Mouse (Mus musculus) embryonic fibroblast, embryonic 13.5 days (primary cell): ENCODE results near the gene Zmat5. TPM values are rescaled to one million over a fixed set of nuclear protein-coding genes. Genes with fewer than 3 reads are reported as not detected.

Source experiments
- H3K27ac ChIP-seq: 2 replicates; pipeline ENCODE4 v1.5.1; 2012; ENCODE audit warnings: low read length, control low read depth, inconsistent platforms; ENCODE audit not compliant: insufficient read depth
- H3K4me1 ChIP-seq: 2 replicates; pipeline ENCODE4 v1.6.1; 2011; ENCODE audit warnings: low read length; ENCODE audit not compliant: control insufficient read depth, insufficient read depth
- H3K4me3 ChIP-seq: 2 replicates; pipeline ENCODE4 v1.5.1; 2011; ENCODE audit warnings: mild to moderate bottlenecking, control low read depth, low read length; ENCODE audit not compliant: insufficient read depth
- CTCF ChIP-seq: IDR thresholded peaks from 2 replicates; pipeline ENCODE4 v1.5.1; 2011; ENCODE audit warnings: mild to moderate bottlenecking, control low read depth, low read length, moderate library complexity, borderline replicate concordance; ENCODE audit not compliant: insufficient read depth
- POLR2A ChIP-seq: IDR thresholded peaks from 2 replicates; pipeline ENCODE4 v1.6.1; 2011; ENCODE audit warnings: low read depth, mild to moderate bottlenecking, control low read depth, low read length, moderate library complexity
- polyA plus RNA-seq: library from polyadenylated mRNA; stranded (reverse); fragments of >200 nt; gene quantifications from 2 replicates; pipeline ENCODE4 v1.2.4, GENCODE M21; 2011; ENCODE audit warnings: low read depth; ENCODE audit not compliant: missing spikeins, insufficient read length

The Zmat5 gene
- polyA plus RNA-seq, 1 experiment = 9.4 TPM

DNA sequence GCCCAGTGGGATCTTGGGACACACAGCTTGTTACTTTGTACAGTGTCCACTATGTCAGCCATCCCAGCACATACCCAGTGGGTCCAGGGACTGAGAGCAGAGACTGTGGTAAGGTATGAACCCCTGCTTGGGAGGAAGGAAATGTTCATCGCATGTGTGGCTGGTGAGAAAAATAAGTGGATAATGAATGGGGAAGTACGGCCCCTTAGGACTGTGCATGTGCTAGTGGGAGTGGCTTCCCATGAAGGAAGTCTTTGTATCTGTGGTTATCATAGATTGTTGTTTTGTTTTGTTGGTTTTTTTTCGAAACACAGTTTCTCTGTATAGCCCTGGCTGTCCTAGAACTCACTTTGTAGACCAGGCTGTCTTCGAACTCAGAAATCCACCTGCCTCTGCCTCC, 10.2 kb downstream of the Zmat5 start:
- TF ChIP-seq POLR2A (no peak), CTCF (no peak)
- Histone ChIP-seq H3K4me1 (no peaks in the 10 kb centered on the region), H3K4me3 (no peak overlapping the region), H3K27ac (no peak overlapping the region)

DNA sequence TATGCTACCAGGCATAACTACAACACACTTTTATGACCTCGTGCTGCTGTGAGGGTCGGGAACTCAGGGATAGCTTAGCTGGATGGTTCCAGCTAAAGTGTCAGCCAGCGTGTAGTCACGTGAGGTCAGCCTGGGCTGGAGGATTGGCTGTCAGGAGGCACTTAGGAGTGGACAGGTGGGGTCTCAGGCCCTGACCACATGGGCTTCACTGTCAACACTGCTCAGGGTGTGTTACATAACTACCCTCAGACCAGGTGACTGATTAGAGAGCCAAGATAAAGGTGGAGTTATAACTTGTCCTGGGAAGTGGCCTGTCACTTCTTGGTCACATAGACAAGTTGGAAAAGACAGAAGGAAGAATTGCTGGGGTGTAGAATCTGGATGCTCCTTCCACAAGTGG, 11.1 kb downstream of the Zmat5 start:
- TF ChIP-seq CTCF (no peak), POLR2A (no peak)
- Histone ChIP-seq H3K4me3 (no peak overlapping the region), H3K4me1 (no peaks in the 10 kb centered on the region), H3K27ac (no peak overlapping the region)

DNA sequence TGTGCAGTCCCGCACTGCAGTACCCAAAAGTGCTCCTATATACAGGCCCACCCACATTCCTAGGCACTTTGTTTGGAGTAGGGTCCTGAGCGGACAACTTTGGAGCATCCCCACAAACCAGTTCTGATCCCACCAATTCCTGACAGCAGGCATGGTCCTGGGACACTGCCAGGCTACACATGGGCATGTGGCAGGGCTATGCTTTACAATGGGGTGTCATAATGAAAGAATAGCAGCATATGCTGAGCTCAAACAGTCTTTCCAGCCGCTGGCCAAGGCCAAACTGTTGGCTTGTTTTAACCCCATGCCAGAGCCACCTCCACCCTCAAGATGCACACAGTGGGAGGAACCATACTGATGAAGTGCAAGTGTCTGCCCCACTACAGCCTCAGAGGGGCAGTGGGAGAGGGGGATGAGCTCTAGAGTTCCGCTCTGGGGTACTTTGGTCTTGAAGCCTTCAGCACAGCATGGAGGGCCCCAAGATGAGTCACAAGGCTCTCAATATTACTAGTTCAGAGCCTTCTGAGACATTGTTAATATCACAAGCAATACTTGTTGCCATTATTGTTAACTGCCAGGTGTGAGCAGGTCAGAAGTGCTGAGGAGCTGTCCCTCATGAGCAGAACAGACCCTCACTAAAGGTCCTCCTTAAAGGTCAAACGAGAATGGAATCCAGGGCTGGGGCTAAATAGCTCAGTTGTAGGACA, 12.2 kb downstream of the Zmat5 start:
- TF ChIP-seq POLR2A = no peak
- no peak for TF ChIP-seq CTCF
- no peak overlapping the region for H3K4me3 ChIP-seq
- H3K4me1 ChIP-seq = no peaks in the 10 kb centered on the region
- H3K27ac ChIP-seq = no peak overlapping the region

DNA sequence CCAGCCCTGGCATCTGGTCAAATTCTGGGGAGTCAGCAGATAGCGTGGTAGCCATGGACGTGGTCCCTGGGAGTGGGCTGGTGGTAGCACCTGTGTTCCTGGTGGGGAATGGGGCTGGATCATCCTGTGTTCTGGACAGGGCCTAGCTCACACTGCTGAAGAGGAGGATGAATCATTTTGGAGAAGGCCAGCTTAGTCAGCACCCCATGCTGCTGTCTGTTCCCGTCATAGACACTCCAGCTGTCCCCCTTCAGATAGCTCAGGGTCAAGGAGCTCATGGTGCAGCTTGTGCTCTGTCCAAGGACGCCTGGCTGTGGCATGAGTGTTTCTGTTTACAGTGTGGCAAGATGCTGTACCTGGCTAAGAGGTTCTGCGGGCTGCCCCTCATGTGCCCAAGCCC, 14.1 kb downstream of the Zmat5 start:
- Histone ChIP-seq H3K27ac (no peak overlapping the region), H3K4me1 (no peaks in the 10 kb centered on the region), H3K4me3 (no peak overlapping the region)
- TF ChIP-seq POLR2A (no peak), CTCF (no peak)

DNA sequence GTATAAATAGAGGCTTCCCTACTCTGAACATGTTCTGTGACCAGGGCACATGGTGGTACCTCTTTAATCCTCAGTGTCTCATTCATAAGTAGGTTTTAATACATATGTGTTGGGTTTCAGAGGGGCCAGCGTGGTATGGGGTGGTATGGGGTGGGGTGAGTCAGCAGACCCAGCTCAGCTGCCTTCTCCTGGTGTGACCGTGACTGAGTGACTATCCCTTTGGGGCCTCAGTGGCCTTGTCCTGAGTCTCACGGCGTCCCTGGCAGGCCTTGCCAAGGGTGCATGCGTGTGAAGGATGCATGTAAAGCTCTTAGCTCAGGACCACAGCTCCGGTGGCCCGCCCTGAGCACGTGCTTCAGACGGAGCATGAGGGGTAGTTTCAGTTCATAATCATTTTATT, 15.5 kb downstream of the Zmat5 start:
- Histone ChIP-seq H3K27ac (no peak overlapping the region), H3K4me1 (no peaks in the 10 kb centered on the region), H3K4me3 (no peak overlapping the region)
- TF ChIP-seq POLR2A (no peak), CTCF (no peak)

DNA sequence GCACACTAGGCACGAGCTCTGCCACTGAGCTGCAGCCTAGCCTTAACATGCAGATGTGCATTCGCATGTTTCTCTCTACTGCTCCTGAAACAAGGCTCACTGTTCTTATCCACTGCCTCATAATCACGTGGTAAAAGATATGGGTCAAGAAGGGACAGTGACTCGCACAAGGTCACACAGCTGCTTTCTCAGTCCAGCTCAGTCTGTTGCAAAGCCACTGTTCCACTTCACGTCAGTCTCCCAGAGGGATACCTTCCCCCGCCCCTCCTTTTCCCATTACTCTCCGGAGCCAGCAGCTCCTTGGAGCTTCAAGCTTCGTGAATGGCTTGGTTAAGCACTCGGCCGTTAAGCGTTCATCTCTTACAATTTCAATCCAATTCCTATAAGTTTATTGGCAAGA, 15.9 kb downstream of the Zmat5 start:
- Histone ChIP-seq H3K4me1 (no peaks in the 10 kb centered on the region), H3K4me3 (no peak overlapping the region)
- TF ChIP-seq CTCF (no peak), POLR2A (no peak)

DNA sequence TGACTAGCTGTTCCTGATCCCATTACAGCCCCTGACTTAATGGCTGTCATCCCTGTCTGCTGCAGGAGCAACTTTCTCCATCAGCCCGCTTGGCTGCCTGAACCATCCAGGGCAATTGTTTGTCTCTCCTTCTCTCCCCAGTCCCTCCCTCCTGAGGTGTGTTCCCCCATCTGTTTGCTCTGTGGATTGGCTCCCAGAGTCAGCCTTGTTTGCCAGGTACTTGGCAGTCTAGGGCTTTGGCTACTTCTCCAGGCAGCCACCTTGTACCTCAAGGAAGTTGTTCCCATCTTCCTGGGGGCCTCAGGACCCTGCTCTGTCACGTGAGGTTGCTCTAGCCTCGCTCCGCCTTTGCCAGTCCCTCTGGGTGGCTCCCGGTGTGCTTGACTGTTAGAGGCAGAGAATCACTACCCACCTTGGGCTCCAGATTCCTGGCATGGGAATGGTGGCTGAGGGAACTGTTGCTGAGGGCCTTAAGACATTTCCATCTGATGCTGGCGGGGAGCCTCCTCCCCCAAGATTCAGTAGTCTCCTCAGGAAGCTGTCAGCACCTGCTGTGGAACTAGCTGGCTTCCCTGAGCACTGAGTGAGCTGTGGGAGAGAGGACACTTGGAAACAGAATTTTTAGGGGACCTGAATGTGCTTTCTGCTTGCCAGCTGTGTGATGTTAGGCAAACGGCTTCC, 16.6 kb downstream of the Zmat5 start:
- no peak overlapping the region for H3K4me3 ChIP-seq
- TF ChIP-seq POLR2A = no peak
- no peaks in the 10 kb centered on the region for H3K4me1 ChIP-seq
- no peak overlapping the region for H3K27ac ChIP-seq

More for the DNA sequence above, 15.9 kb downstream of the Zmat5 start:
- H3K27ac ChIP-seq = no peak overlapping the region

DNA sequence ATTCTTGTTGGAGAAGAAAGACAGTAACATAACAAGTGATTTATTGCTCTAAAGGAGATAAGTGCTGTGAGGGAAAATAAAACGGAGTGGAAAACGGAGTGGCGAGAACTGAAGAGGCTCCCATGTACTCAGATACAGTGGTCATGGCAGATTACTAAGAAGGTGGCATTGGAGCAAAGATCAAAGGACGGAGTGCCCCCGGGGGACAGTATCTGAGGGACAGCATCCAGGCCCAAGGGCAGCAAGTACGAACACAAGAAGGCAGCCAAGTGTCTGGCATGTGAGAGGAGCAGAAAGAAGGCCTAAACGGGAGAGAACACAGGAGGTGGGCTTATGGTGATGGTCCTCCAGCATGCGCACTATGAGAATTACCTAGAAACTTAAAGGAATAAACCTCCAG, 17.2 kb downstream of the Zmat5 start:
- H3K4me1 ChIP-seq = no peaks in the 10 kb centered on the region
- TF ChIP-seq POLR2A = no peak
- no peak for TF ChIP-seq CTCF
- no peak overlapping the region for H3K4me3 ChIP-seq
- H3K27ac ChIP-seq = no peak overlapping the region

DNA sequence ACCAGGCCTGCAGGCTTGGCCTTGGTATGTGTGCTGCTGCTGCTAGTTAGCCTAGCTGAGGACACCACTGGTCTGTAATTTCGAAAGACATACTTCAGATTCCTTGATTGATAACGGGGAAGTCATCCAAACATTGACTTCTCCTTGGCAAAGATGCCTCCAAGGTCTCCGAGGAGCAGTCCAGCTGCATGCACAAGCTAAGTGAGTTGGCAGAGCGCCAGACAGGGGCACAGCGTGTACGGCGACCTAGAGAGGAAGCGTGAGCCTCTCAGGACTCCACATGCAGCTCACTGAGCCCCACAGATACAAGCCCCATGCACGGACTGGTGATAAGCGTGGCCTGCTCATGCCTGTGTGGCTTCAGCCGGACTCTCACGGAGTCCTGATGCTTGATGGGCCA, 25.1 kb downstream of the Zmat5 start:
- Histone ChIP-seq H3K4me3 (no peak overlapping the region), H3K4me1 (no peaks in the 10 kb centered on the region), H3K27ac (no peak overlapping the region)
- TF ChIP-seq CTCF = no peak
- TF ChIP-seq POLR2A = no peak

DNA sequence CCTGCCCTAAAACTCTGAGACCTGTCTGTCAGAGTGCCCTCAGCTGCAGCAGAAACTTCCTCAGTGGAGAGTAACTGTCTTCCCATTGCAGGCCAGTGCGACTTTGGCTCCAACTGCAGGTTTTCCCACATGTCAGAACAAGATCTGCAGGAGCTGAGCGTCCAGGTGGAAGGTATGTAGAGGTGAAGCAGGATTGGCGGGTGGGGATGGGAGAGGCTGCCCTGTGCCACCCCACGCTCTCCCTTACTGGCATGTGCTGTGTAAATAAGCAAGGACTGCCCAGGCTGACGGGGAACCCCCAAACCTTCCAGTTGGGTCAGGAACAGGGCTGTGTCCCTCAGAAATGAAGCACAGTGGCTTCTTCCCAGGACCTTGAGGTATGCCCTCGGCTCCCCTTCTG, 25.6 kb downstream of the Zmat5 start:
- Histone ChIP-seq H3K4me1 (no peaks in the 10 kb centered on the region), H3K4me3 (no peak overlapping the region), H3K27ac (no peak overlapping the region)
- TF ChIP-seq CTCF (no peak), POLR2A (no peak)

DNA sequence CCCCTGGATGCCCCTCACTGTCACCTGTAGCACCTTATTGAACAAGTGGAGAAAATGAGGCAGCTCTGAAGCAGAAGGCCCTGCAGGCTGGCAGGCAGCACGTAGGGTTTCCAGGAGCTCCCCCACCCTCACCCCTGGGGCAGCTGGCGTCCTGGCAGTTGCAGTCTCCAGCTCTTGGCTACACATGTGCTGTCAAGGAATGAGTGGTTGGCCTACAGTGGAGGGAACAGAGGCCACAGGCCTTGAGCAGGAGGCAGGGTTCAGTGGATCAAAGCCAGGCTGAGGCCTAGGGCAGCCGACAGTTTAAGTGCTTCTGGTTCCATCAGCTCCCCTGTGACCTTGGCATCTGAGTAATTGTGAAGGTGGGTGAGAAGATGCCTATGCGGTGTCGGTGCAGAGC, 26.4 kb downstream of the Zmat5 start:
- TF ChIP-seq POLR2A (no peak), CTCF (no peak)
- no peak overlapping the region for H3K27ac ChIP-seq

More for the DNA sequence above, 26.4 kb downstream of the Zmat5 start:
- Histone ChIP-seq H3K4me3 (no peak overlapping the region), H3K4me1 (no peaks in the 10 kb centered on the region)
